Mouse (Mus musculus): ENCODE data around the gene Mfsd9.
"Not testable (repeated sequence)": the region's sequence is repeated elsewhere in the genome, so short reads cannot be mapped to it uniquely, and the experiment has no call there.

Gene Mfsd9

DNA sequence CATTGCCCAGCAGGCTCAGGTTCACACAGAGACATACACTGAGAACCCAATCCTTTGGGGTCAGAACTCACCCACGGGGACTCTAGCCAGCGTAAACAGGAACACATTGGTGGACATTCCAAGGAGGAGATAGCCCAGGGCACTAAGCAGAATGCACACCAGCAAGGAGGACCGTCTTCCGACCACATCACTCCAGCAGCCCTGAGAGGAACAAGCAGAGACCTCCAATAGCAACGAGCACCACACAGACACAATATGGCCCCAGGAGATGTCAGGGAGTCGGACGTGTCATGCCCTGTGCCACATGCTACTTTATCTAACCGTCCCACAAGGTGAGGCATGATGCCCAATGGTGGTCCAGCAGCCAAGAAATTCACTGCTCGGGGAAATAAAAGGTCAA lies 6.2 kb downstream of the Mfsd9 start:
- no peak for DNase-seq (ENCODE audit: extremely low spot score, low spot score)

DNA sequence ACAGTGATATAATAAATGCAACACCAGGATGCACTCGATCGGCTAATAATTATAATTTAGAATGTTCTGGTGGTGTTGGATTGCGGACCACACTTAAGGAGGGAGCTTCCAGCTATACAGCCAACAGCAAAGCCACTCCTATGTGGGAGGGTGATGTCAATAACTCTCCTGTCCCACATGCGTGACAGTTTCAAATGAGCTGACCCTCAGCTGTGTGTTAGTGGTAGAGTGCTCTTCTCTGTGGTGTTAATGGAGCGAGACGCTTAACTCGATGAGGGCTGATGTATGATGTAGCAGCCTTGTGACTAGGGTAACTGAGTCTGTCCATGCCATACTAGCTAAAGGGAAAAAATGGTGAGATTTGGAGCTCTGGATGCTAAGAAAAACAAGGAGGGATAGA lies 7.0 kb downstream of the Mfsd9 start:
- no peak for DNase-seq (ENCODE audit: extremely low spot score, low spot score)

DNA sequence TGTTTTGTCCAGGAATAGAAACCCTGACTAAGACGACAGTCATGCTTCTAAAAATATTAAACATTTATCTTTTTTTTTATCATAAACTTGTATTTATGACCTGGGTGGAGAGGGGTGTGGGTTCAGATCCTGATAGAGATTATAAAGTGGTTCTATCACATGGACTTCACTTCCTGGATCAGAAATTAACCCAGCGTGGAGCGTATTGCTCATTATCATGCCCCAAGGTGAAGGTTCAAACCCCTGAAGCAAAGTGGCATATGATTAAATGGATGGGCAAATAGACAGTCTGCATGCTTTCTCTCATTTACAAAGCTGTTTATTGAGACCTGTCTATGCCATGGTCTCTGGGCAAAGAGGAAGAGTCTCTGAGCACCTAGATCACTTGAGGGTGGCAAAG lies 13.7 kb downstream of the Mfsd9 start:
- DNase-seq (ENCODE audit: extremely low spot score, low spot score), result no peak

DNA sequence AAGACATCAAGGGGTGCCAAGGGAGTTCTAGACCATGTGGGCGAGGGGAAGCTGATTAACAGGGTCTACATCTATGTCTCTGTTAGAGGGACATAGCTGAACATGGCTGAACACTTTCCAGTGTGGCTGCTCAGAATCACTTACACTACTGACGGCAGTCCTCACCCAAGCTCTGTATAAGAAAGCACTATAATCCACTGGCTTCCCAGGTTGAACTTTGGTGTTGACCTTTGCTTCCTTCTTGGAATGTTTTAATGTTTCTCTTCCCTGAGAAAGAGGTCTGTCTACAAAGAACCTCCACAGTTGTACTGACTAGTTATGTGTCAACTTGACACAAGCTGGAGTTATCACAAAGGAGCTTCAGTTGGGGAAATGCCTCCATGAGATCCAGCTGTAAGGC lies 14.4 kb downstream of the Mfsd9 start:
- DNase-seq (ENCODE audit: extremely low spot score, low spot score), result no peak

DNA sequence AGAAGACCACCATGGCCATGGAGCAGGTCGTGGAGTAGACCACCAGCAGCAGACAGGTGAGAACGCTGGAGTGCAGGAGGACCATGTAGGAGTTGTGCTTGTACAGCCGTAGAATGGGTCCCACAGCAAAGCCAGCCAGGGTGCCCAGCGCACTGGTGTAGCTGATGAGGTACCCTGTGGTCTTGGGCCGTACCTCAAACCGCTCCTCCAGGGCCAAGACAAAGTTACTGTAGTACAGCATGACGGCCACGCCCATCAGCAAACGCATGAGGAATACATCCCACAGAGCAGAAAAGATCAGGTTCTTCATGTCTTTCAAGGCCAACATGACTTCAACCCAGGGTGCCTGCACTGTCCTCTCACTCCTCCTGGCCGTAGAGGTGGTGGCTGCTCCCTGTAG lies 16.4 kb downstream of the Mfsd9 start:
- no peak for DNase-seq (ENCODE audit: extremely low spot score, low spot score)

DNA sequence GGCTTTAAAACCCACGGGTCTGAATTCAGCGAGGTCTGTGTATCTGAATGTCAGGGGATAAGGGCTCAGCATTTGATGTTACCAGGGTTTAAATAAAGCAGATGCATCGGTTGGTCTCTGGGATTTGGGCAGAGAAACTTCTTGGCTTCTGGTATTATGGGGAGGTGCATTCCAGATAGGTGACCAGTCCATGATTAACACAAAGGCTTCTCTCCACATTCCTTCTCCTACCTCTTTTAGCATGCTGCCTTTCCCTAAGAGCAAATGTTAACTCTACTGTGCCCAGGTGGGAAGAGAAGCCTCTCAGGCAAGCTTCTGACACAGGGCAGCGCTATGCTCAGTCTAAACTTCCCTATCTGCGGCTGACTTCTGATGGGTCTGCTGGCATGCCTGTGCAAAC lies 17.3 kb downstream of the Mfsd9 start:
- no peak for DNase-seq (ENCODE audit: extremely low spot score, low spot score)

DNA sequence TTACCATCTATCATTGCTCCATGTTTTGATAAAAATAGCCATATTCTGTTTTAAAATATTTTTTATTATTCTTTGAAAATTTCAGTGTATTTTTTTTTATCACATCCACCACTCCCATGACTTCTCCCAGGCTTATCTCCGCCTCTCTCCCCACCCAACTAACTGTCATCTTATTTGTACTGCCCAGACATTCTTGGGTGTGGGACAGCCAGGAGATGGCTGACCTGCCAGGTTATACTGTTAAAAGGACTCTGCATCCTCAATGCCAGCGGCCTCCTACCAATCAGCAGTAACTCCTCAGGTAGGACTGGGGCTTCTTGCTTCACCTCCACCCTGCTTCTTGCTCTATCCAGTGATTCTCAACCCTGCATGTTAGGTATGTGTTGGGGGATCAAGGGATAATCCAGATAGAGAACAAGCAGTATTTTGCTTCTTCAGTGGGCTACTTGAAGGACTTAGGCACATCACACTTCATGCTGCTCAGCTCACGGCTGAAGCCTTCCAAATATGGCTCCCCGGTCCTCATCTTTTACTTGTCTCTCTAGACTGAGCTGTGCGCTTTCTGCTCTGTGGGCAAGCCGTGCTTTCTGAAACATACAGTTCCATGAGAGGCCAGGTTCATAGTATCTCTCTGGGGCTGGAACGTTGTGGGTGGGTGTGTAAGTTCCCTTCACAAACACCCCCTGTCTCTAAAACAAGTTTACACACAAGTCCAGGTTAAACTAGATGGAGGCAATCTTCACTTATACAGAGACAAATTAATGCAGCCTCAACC lies 19.1 kb downstream of the Mfsd9 start:
- no peak for DNase-seq (ENCODE audit: extremely low spot score, low spot score)

DNA sequence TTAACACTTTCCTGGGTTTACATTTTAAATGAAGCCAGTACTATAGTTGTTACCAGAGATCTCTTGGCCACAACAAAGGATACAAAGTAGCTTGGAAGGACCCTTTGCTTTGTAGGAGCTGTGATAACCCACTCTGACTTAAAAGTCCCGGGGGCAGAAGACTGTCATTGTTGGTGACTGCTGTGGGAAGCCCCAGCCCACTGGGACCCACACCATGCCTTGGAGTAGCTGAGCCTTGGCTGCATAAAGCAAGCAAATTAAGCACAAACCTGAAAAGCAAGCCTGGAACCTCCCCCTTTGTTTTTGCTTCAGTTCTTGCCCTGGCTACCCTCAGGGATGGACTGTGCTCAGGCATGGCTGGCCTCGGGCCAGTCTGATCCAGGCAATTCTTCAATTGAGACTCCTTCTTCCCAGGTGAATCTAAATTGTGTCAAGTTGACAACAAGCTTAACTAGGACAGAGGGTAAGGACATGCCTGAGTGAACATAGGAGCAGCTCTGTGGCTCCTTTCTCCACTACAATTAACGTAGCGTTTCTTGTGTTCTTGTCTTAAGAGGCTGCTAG lies 21.1 kb downstream of the Mfsd9 start:
- no peak for DNase-seq (ENCODE audit: extremely low spot score, low spot score)

DNA sequence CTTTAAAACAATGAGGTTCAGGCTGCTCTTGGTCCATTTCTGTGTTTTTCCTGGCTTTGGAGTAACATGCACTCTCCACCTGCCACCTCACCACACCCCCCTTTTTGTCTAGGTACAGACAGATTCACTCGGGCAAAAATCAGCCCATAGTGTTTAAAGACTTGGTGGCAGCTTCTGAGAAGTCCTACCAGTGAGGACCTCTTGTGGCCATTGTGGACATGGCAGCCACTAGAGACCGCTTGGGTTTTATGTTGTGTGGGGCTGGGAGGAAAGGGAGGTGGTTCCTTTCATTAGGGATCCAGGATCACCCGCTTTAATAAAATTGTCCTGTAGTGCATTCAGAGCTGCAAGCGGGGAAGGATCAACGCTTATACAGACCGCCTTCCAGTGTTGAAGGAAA lies 21.9 kb downstream of the Mfsd9 start:
- DNase-seq (ENCODE audit: extremely low spot score, low spot score), result peak; percentile 44

DNA sequence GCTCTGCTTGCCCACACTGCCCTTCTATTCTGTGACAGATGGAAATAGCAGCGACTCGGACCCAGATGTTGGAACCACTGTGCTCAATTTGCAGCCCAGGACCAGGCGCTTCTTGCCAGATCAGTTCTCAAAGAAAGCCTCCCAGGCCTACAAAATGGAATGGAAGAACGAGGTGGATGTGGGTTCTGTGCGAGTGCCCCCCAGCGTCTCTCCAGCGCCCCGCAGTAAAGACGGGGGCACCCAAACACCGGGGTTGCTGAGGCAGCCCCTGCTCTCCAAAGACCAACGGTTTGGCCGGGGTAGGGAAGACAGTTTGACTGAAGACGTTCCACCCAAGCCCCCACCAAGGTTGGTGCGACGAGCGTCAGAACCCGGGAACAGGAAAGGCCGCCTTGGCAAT lies 22.9 kb downstream of the Mfsd9 start:
- no peak for DNase-seq (ENCODE audit: extremely low spot score, low spot score)

DNA sequence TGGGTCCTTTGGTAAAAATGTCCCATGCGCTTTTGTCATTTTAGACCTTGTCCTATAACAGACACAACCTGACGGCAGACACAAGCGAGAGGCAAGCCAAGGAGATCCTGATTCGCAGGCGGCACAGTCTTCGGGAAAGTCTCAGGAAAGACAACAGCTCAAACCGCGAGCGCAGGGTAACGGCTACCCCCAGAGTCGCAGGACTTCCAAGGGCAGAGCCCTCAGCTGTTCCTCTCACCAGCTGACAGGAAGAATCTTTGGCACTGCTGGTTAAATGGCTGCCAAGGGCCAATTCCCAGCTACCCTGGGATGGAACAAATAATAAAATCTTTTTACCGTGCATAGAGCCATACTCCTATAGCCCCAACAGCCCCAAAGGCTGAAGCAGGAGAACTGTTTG lies 25.0 kb downstream of the Mfsd9 start:
- no peak for DNase-seq (ENCODE audit: extremely low spot score, low spot score)

DNA sequence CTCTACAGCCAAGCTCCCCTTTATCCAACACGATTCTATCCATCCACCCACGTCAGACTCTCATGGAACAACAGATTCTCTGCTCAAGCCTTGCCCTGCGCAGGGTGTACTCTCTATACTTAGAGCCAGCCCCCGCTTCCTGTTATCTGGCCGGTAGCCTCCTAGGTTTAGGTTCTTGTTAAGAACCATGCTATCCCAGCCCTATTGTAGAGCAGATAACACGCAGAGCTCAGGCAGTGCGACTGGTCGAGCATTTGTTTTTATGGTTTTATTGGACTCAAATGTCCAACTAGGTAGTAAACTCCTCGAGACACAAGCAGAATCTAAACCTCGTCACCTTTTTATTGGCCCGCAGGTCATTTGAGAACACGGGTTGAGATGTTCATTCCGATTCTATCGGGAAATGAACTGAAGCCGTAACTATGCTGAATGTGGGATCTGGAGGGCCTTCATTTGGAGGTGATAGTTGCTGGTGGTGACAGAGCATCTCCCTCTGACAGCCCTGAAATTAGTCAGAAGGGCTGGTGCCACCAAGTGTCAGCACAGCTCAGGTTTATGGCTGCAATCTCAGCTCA lies 25.7 kb downstream of the Mfsd9 start:
- no peak for DNase-seq (ENCODE audit: extremely low spot score, low spot score)

DNA sequence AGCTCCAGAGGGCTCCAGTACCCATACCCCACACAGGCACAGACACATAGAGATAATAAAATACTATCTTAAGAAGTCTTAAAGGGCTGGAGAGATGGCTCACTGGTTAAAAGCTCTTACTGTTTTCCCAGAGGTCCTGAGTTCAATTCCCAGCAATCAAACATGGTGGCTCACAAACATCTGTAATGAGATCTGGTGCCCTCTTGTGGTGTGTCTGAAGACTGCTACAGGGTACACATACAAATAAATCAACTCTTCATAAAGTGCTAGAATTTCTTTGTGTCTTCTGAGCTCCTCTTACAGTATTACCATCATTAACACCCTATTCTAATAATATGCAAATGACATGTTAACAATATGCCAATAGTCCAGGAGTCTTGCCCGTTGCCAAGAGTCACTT lies 26.4 kb downstream of the Mfsd9 start:
- DNase-seq (ENCODE audit: extremely low spot score, low spot score), result no peak

DNA sequence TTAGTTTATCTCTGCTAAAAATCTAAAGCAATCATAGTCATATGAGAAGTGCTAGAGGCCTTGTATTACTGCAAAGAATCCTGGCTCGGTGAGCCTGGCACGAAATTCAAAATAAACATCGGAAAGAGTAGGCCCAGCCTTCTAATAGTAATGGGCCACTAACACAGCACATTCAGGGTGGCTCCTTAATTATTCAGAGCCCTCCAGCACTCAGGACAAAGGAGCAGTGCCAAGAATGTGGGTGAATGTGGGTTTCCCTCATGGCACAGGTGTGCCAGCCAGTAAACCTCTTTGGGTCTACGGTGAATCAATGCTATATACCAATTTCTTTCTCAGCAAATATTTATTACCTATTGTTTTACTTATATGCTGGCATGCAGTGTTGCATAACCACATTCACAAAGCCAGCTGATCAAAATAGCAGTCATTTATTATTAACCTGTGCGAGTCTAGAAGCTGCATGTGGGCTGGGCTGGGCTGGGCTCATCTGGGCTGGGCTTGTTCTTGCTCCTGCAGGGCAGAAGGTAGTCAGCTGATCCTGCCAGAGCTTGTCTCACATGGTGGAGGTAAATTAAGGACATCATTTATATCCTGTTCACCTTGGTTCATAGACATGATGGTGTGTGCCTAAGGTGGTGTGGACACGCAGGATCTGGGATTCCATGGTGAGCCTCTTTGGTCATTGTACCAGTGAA lies 30.6 kb downstream of the Mfsd9 start:
- DNase-seq (ENCODE audit: extremely low spot score, low spot score), result no peak

DNA sequence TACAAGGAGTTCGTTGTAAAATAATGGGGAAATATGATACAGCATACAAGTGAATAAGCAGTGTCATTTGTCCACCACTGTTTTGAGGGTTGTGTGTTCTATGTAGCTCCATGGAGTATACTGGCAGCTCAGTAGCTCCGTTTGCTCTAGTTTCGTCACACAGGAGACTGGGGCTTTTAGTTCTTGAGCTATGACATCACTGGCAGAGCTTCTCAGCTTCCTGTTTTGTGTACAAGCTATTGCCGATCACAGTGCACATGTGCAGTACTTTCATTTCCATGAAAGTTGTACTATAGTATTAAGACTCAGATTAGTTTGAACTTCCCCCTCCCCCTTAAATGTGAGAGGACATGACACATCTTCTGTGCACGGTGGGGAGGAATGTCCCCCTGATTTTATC lies 44.4 kb downstream of the Mfsd9 start:
- no peak for DNase-seq (ENCODE audit: extremely low spot score, low spot score)

DNA sequence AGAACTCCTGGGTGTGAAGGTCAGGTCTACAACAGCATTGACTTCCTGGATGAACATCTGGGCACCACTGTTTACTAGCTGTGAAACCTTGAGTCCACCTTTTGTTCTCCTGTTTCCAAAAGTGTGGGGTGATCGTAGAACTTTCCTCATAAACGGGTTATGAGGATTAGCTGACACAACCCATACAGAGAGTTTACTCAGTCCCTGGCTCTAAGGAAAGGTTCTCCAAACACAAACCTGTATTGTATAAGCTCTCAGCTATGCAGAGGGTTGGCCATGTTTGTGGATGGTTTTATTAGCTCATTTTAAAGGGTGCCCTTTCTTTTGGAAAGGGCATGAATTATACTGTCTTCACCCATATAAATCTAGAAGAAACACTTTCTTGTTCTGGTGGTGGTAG lies 49.7 kb downstream of the Mfsd9 start:
- DNase-seq (ENCODE audit: extremely low spot score, low spot score), result no peak

DNA sequence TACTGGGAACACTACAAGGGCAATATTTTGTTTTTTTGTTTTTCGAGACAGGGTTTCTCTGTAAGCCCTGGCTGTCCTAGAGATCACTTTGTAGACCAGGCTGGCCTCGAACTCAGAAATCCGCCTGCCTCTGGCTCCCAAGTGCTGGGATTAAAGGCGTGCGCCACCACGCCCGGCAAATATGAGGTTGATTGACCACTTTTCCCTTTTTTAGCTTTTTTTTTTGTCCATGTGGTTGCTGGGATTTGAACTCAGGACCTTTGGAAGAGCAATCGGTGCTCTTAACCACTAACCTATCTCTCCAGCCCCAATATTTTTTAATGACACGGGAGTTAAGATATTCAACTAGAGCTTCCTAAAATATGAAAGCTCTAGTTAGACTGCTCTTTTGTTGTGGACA lies 52.2 kb downstream of the Mfsd9 start:
- DNase-seq (ENCODE audit: extremely low spot score, low spot score), result not testable (repeated sequence)

DNA sequence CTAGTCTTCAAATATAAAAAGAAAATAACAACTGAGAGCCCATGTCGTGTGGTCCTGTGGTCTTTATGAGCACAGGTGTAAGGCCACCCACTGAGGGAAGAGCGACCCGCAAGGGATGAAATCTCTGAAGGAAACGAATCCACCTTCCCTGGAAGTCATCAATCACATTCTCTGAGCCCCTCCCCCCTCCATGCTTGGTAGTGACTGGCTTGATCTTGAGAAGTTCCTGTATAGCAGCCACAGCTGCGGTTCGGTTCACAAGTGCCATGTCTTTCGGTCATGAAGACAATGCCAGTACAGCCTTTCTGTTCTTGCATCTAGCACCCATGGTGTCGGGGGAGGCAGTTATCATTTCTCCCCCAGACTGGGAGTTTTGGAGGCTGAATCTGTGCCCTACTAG lies 52.8 kb downstream of the Mfsd9 start:
- no peak for DNase-seq (ENCODE audit: extremely low spot score, low spot score)

DNA sequence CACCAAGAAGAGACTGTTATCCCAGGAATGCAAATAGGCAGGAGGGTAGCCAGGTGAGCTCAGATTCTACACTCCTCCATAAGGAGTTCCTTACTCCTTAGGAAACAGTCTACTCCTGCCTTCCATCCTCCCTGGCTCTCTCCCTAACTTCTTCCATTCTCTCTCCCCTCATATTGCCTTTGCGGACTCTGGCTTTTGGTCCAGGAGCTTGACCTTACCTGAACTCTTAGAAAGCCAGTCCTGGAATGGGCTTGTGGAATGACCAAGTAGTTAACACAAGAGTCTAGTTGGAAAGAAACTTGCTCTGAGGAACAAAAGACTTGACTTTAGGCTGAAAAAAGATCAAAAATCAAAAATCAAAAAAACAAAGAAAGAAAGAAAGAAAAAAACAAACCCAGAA lies 61.9 kb downstream of the Mfsd9 start:
- no peak for DNase-seq (ENCODE audit: extremely low spot score, low spot score)

DNA sequence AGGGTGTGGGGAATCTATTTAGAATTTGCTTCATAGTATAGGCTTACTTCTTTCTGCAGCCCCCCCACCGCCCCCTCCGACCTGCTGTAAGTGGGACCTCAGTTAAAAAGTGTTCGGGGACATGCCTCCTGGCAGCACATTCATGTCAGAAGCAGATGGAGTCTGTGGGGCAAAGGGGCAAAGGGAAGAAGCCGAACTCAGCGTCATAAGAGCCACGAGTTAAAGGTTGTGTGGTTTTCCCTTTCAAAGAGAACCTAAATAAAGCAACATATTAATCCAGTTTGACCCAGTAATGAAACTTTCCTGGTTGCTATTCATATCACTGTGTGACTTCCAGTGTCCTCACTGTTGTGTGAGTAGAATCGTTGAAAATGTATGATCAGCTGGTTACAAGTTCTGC lies 63.1 kb downstream of the Mfsd9 start:
- DNase-seq (ENCODE audit: extremely low spot score, low spot score), result no peak

DNA sequence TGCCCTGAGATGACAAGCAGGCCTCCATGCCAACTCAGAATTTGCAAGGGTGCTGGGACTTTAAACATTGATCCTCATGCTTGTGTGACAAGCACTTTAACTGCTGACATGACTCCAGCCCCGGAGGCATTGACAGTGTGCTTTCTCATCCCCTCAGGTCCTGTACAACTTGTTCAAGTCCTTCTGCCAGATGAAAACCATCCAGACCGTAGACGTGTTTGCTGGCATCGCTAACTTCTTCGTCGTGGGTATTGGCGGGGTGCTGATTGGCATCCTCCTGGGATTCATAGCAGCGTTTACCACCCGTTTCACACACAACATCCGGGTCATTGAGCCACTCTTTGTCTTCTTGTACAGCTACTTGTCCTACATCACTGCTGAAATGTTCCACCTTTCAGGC lies 64.4 kb downstream of the Mfsd9 start:
- no peak for DNase-seq (ENCODE audit: extremely low spot score, low spot score)
